Mouse (Mus musculus) A20 (cell line): ENCODE results near the gene Pde1c.
"Not testable (repeated sequence)": the region's sequence is repeated elsewhere in the genome, so short reads cannot be mapped to it uniquely, and the experiment has no call there.

Experiments
- DNase-seq: peaks from one replicate; pipeline ENCODE4 v3.0.0-alpha.2; 2011; ENCODE audit warnings: low read depth, low spot score

Pde1c gene

DNA sequence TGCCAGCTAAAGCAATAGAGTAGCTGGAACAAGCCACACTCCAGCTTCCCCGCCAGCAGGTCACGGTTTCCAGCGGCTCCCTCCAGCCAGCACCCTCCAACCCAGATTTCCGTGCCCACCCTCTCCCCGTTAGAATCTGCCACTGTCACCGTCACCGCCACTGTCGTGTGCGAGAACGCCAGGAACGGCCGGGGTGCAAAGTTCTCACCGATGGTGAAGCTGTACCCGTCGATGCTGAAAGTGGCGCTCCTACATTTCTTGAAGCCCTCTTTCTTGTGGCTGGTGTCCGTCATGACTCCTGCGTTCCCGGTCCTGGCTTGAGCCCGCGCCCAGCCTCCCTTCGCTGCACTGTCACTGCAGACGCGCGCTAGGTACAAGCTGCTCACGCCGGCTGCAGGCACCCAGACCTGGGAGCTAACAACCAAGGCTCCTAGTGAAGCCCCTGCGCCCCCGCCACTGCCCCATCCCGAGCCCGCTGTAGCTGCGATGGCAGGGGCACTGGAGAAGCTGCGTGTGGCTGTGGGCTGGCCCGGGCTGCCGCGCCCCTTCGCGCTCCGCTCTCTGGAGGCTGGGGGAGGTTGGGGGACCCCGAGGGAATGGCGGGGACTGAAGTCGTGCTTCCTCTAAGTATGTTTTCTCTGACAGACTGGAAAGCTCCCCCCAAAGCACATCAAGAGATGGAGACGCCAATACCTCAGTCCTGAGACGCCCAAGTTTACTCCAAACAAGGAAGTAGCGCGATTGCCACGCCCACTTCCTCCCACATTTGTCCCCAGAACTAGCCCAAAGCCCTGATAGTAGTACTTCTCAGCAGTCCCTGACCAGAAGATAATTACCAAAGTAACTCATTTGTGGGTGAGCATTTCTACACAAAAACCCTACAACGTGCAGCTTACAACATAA lies at the start of gene Pde1c:
Pde1c (minus strand) TSS at position 634 of the 903 bp plus-strand sequence.
- DNase-seq = no peak

DNA sequence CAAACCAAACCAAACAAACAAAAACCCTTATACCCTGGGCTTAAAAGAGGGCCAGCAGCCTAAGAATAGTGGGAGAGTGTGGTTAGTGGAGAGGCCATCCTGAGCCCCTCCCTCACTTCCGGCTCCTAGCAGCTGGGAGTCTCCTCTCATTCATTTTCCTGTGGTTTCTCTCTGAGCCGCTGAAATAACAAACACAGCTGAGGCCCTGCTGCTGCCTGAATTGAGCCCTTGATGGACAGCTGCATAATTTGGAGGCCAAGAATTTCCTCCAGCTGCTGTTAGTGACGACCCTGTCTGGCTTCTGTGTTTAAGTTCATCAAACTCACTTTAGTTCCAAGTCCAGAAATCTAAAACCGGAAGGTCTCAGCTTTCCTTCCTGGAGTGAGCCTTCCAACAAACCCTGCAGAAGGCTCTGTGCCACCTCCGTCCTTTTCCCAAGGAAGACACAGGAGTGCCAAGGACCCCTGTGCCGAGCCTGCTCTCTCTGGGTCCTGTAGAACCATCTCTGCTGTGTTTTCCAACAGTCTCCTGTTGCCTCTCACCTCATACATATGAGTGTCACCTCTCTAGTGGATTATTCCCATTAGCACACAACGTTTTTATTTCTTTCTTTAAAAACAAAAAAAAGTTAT lies 48.2 kb upstream of the Pde1c start:
- DNase-seq = no peak

DNA sequence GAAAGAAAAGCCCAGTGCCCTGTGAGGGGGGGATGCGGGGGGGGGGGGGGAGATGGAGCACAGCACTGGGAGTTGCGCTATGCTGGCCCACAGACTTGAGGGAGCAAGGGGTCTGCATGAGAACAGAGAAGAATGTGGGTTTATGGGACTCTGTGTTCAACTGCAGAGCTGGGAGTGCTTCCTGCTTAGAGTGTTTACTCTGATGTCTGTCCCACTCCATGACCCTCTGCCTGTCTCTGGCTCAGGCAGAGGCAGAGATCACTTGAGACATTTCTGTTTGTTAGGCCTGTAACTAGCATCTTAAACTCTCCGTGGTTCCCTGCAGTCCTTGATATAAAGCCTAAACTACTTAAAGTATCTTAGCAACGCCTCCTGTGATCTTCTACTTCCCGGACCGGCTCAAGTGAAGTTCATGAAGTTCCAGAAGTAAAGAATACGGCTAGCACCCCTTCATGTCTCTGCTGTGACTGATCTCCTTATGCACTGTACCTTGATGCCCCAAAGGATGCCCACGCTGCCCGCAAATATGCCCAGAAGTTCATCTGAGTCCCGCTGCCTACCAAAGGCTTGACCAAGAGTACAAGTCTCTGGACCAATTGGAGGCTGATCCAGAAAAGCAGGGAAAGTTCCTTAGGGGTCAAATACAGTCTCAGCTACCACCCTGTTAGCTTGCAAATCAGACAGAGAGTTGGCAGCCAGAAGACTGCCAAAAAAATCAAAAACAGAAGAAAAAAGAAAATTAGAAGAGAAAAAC lies 47.5 kb upstream of the Pde1c start:
- DNase-seq = no peak

DNA sequence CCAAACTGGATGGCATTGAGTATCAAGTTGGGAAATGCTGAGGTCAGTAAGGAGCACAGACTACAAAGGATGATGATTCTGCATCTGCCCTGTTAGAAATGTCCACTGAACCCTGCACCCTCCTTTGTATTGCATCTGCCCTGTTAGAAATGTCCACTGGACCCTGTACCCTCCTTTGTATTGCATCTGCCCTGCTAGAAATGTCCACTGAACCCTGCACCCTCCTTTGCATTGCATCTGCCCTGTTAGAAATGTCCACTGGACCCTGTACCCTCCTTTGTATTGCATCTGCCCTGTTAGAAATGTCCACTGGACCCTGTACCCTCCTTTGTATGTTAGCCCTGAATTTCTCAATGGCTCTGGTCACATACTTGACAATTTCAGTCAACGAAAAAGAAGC lies 40.6 kb upstream of the Pde1c start:
- not testable (repeated sequence) for DNase-seq

DNA sequence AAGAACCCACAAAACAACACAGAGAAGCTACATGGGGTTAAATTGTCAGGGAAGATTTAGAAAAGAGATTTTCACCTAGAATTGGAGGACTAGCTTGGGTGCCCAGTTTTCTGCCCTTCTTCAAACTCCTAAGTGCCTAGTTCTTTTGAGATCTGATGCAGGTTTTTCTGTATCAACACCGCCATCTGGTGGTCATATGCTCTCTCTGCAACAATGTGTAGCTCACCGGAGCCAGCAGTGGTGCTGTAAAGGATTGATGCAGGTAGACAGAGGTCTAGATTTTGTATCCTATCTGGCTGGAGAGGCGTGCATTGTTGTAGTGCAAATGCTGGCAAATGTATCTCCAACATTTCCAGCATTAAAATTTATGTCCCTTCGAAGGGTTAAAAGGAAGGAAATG lies 39.4 kb upstream of the Pde1c start:
- peak; percentile 70 for DNase-seq

DNA sequence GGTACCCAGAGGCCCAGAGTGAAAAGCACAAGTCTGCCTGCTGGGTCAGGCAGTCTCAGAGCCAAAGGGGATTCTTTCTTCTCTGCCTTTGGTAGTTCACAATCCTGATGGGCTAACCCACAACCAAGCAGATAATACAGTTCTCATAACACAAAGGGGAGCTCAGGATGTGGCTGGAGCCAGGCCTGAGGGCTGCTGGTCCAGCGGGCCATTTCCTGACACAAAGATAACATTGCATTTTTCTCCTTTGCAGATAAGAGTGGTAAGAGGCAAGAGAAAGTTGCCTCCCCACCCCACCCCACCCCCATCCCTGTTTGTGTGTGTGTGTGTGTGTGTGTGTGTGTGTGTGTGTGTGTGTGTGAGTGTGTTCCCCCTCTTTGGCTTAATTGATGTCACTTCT lies 10.7 kb upstream of the Pde1c start:
- no peak for DNase-seq

DNA sequence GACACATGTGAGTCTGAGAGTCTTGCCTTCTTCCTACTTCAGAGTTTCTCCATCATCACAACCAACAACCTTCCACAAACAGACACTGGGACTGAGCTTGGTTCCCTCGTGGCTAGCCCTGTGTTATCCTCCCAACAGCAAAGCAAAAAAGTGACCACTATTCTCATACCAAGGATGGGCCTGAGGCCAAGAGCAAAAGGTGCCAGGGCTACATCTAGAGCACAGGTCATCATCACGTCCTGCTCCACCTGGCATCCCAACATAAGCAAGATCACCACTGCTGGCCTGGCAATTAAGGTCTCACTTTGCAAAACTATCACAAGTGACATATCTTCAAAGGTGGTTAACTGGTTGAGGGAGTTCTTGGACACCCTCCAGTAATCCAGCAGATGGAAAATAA lies 8.0 kb downstream of the Pde1c start:
- no peak for DNase-seq

DNA sequence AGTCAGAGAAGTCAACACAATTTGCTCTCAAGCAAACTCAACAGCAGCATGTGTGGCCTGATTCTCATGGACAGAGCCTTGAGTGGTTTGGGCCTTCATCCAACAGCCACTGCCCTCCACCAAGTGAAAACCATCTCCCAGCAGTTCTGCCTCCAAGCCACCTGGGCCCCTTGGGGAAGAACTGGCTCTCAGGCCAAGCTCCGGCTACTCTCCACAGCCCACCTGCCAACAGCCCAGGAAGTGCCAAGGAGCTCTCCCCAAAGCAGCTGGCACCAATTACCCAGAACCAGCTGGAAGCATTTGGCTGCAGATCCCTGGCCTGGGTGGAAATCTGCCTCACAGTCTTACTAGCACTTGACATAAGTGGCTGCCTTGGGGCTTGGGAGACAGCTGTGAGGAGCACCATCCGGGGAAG lies 8.4 kb downstream of the Pde1c start:
- no peak for DNase-seq

DNA sequence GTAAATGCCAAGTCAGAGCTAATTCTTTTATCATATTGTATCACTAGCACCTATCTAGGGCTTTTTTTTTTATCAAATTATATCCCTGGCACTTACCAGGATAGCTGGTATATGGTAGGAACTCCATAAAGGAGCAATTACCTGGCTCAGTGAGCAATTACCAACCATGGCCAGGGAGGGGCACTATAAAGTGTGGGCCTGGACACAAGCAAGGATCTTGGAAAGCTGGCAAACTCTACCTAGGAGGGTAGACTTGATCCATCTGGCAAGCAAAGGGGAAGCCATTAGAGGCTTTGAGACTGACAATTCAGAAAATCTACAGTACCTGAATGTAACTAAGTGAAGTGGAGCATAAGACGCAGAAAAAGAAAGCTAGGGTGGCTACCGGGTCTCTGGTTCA lies 10.2 kb downstream of the Pde1c start:
- no peak for DNase-seq

DNA sequence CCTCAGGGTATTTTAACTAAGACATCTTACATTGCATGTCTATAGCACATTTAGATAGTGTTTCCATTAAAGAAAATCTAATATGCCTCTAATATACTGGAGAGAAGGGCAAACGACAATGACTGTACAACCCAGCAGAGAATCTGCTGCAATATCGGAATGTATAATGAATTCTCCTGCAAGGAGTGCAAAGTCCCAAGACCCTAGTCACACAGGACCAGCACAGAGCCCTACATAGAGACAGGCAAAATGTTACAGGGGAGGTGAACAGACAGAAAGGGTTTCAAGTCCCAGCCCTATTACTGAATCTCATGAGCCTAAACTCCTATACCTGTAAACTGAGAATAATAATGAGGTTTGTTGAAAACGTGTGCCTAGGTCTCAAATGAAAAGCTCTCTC lies 13.1 kb downstream of the Pde1c start:
- no peak for DNase-seq

DNA sequence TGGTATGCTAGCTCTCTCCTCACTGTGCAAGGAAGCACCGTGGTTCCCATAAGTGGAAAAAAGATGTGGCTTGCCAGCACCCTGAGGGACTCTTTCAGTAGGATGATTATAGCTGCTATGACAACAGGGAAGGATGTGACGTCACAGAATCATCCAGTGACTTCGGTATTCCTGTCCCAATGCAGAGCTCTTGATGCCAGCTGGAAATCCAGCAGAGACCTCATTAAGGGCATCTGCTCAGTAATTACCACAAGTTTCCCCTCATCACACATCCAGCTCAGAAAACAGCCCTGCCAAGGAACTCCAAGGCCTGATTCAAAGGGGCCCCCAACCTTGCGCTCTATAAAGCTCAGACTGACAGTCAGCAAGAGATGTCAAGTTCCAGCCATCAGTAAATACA lies 13.5 kb downstream of the Pde1c start:
- no peak for DNase-seq

DNA sequence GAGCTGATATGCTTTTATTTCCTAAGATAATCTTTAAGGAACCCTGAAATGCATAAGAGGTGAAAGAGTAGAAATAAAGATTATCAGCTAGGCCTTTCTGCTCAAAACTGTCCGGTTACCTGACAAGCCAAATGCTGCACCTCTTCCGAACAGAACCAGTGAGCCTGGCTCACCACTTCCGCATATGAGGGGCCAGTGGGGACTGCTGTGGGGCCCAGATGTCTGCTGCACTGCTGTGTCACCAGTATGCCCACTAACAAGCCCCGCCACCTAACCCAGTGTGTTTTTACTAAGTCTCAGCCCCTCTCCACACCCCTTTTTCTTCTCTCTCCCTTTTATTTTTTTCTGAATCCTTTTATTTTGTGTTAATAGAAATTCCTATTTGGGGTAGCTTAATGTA lies 17.9 kb downstream of the Pde1c start:
- DNase-seq = no peak

DNA sequence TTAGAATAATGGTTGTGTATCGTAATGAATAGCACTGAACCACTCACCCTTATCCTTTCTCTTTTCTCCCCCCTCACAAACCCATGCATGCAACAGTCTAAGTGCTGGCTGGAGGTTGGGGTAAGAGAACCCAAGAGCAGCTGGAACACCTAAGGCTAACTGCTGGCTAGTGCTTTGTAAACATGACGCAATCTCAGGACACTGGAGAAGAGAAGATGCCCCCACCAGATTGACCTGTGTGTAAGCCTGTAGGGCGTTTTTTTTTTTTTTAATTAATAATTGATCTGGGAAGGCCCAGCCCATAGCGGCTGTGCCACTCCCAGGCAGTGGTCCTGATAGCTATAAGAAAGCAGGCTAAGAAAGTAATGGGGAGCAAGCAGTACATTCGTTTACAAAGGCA lies 28.7 kb downstream of the Pde1c start:
- no peak for DNase-seq

DNA sequence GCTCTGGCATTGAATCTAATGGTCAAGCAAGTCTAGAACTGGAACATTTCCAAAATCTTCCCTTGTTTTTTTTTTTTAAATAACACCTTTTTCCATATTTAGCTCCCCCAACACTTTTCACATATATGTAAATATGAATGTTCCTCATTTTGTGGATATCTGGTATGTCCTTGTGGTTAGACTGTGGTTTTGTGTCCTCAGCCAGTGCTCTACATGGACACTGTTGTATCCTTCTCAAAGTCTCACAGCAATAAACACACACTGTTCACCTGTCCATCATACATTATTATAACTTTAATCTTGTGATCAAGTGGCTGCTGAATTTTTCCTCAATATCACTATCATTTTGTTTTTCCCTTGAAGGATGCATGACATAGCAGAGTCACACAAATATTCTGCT lies 34.2 kb downstream of the Pde1c start:
- DNase-seq = no peak

DNA sequence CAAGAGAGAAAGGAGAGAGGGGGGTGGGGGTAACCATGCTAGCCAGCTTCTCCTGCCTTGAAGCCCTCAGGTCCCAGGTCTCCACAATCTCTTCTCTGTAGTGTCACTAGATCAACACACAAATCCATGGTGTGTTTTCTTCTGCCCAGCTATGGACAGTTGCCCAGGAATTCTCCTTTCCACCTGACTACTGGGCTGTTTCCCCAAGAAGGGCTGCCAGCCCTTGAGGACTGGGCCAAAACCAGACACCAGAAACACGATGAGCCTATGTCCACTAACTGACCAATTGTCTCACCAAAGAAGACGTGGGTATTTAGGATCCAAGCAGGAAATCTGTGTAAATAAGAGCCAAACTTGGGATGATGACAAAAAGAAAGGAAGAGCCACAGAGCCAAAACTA lies 36.6 kb downstream of the Pde1c start:
- no peak for DNase-seq

DNA sequence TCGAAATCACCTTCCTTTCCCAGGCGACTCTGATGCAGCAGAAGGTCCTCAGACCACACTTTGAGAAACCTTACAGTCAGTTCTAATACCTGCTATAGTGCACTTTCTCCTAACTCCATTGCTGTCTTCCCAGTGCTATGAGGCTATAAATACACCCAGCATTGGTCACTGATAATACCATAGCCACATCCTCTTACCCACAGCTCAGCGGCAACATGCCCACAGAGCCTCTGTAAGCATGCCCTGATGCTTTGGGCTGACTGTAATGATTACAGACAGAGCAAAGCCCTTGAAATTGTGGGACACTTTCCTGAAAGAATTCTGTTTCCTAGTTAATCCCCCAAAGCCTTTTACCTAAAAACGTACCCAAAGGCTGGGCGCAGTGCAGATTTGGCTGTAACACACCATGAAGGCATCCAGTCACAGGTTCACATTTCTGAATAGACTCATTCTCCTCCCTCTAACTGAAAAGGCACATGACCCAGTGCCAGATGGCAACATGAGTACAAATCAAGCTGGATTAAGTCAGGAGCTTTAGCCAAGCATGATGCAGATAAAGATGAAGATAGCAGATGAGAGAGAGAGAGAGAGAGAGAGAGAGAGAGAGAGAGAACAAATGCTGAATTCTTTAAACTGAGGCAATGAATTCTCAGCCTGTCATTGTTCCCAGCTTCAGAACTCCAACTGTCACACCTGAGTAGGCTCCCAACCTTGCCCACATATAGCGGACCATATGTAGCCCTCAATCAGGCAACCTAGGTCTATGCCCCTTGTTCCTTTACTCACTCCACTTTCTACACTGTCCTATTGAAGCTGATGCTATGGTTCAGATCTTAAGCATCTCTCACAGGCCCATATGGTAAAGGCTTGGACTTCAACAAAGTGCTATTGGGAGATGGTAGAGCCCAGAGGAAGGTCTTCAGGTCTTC lies 44.7 kb downstream of the Pde1c start:
- no peak for DNase-seq

DNA sequence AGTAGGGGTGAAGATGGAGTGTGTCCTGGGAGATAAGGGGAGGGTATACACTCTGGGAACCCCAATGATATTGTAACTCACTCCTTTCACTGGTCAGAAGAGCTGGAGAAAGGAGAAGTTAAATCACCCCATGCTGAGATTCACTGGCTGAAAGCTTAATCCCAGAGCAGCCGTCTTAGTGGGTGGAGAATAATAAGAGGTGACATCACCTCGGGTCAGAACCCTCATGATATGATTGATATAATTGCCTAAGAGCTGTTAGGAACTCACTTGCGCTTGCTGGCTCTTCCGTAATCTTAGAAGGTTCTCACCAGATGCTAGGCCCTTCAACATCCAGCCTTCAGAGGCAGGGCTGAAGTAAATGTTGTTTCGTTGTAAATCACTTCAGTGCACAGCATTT lies 79.7 kb downstream of the Pde1c start:
- no peak for DNase-seq

DNA sequence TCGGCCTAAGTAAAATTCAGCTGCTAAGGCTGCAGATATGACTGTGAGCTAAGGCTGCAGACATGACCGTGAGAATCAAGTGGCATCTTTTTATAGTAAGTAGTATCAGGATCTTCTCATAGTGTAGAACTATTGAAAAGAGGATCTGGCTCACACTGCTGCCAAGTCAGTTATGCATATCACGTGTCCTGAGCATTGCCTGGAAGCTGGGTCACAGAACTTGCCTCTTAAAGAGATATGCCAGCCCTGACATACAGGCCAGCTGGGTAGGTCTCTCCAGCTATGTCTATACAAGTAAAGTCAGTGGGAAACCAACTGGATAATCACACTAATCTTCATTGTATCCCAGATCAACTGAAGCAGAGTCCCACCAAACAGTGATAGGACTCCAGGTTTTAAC lies 83.8 kb downstream of the Pde1c start:
- DNase-seq = no peak

DNA sequence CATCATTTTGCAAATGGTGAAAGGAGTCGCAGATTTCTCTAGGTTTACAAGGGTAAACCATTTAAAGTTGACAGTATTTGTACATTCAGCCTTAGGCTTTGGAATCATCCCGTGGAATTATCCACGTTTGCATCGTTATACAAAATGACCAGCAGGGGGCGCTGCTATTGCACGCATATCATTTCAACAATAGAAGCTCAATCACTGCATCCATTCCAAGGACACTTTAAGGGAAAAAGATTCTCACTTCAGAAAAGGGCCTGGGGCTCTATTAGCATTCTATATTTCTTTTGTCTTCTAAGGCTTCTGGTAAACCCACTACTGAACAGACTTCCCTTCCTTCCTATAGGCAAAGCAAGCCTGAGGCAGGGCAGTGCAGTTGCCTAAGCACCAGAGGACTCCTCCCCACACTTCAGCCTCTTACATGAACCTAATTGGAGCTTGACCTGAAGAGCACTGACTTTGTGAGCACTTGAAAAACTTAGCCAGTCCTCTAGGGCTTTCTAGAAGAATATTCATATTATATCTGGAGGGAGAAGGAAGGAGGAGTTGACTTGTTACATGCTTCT lies 87.9 kb downstream of the Pde1c start:
- DNase-seq = peak; percentile 53

DNA sequence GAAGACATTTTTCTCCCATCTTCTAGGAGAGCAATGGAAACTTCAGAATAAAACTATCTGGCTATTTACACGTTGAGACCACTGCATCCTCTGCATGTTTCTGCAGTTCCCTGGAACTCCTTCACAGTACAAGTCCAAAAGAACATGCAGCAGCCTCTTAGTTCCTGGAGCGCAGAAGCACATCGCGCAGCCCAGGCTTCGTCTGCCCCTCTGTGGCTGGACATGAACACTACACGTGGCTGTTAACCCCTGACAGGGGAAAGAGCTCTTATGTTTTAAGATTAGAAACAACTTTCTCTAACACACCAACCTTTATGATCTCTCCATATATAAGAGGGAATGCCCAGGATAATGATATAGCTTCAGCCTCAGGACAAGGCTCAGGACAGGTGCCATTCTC lies 92.3 kb downstream of the Pde1c start:
- peak; percentile 40 for DNase-seq

DNA sequence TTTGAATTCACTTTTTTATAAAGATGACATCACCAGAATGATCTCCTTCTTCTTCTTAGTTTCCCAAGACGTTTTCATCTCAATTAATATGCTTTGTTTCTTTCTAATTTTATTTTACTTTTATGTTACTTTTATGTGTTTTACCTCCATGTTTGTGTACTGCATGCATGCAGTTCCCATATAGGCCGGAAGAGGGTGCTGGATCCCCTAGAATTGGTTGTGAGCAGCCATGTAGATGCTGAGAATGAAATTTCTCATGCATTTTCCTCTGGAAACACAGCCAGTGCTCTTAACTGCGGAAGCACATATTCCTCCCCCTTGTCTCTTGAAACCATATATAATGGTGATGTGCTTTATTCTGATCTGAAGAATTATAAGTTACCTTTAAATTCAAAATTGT lies 110.8 kb downstream of the Pde1c start:
- DNase-seq = peak; percentile 63
